Mouse (Mus musculus): ENCODE data around the gene Ccl26. TPM values are rescaled to one million over a fixed set of nuclear protein-coding genes. Genes with fewer than 3 reads are reported as not detected.

Ccl26 gene
- total RNA-seq, 1 experiment, result not detected

DNA sequence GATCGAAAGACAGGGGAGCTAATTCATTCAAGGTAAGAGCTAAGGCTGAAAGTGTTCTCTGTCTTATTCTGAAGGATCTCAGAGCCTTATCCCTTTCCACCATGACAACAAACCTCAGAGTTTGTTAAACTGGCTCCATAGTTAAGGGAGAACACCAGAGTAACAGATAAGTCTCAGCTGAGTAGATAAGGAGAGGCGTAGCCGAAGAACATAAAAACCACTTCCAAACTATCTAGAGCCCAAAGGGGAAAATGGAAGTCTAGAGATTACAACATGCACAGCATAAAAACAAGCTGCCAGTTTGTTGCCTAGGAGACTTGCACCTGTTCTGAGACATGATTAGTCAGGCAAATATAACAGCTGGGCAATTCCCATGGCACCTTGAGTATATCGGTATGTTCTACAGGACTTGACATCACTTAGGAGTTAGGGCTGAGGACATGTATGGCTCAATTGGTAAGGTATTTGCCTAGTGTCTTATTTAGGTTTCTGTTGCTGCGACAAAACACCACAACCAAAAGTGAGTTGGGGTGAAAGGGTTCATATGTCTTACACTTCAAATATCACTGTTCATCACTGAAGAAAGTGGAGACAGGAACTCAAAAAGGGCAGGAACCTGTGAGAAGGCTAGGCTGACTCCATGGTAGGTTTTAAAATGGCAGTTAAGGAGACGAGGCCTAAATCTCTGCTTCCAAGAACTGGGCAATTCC is 4.3 kb upstream of the Ccl26 start:
- Histone ChIP-seq H3K27ac (ENCODE audit: insufficient read depth, low read depth, low read length, poor library complexity, severe bottlenecking) (no peak overlapping the region), H3K4me3 (ENCODE audit: insufficient read depth in 1 of 2, low read depth in 1 of 2, low read length in 2 of 2, poor library complexity in 1 of 2, severe bottlenecking in 1 of 2) (no peak overlapping the region), H3K4me1 (ENCODE audit: control insufficient read depth in 2 of 2, insufficient read depth in 2 of 2, low read length in 2 of 2, poor library complexity in 1 of 2) (no peaks in the 10 kb centered on the region), H3K36me3 (ENCODE audit: control insufficient read depth, insufficient read depth, low read length, poor library complexity, severe bottlenecking) (no peaks in the 10 kb centered on the region), H3K9me3 (ENCODE audit: control insufficient read depth, insufficient read depth, low read depth, low read length) (no peaks in the 10 kb centered on the region), H3K9ac (ENCODE audit: insufficient read depth, low read depth, low read length, poor library complexity, severe bottlenecking) (no peak overlapping the region)
- no peak for DNase-seq (ENCODE audit: low read depth, low spot score)
- TF ChIP-seq ZC3H11A (IDR thresholded peaks at IDR 0.05; ENCODE audit: borderline replicate concordance, low read depth, low read length), result no peak
- no peak for TF ChIP-seq HCFC1 (IDR thresholded peaks at IDR 0.05; ENCODE audit: borderline replicate concordance, insufficient read depth, low read length)
- no peak for TF ChIP-seq MAFK (IDR thresholded peaks at IDR 0.05; ENCODE audit: insufficient read depth, low read depth, low read length)
- no peak for TF ChIP-seq CHD2 (IDR thresholded peaks at IDR 0.05; ENCODE audit: low read depth, low read length)
- TF ChIP-seq ZNF384 (IDR thresholded peaks at IDR 0.05; ENCODE audit: low read depth, low read length), result no peak
- in situ Hi-C loops (cut with MboI; ENCODE audit: low sequenced_read_pairs in 2 of 2, unreplicated experiment in 2 of 2), result no loop called here

DNA sequence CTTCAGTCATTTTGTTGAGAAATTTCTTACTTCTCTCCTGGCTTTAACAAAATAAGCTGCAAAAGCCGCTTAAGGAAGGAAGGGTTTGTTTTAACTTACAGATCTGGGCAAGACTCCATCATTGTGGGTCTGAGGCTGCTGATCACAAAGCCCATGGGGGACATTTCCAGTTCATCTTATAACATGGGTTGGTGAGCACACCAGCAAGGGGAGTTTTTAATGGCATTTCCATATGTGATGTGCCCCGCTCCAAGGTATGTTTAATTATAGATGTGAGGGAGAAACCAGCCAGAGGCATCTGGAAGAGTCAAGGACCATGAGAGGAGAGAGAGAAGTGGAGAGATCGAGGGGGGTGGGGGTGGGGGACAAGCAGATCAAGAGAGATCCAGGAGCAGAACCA is 5.7 kb downstream of the Ccl26 start:
- Histone ChIP-seq H3K9ac (ENCODE audit: insufficient read depth, low read depth, low read length, poor library complexity, severe bottlenecking) (no peak overlapping the region), H3K9me3 (ENCODE audit: control insufficient read depth, insufficient read depth, low read depth, low read length) (peaks cover 4% of the 10 kb centered on the region), H3K4me1 (ENCODE audit: control insufficient read depth in 2 of 2, insufficient read depth in 2 of 2, low read length in 2 of 2, poor library complexity in 1 of 2) (no peaks in the 10 kb centered on the region), H3K36me3 (ENCODE audit: control insufficient read depth, insufficient read depth, low read length, poor library complexity, severe bottlenecking) (no peaks in the 10 kb centered on the region), H3K4me3 (ENCODE audit: insufficient read depth in 1 of 2, low read depth in 1 of 2, low read length in 2 of 2, poor library complexity in 1 of 2, severe bottlenecking in 1 of 2) (no peak overlapping the region), H3K27ac (ENCODE audit: insufficient read depth, low read depth, low read length, poor library complexity, severe bottlenecking) (no peak overlapping the region)
- in situ Hi-C loops (cut with MboI; ENCODE audit: low sequenced_read_pairs in 2 of 2, unreplicated experiment in 2 of 2), result no loop called here
- TF ChIP-seq MAFK (IDR thresholded peaks at IDR 0.05; ENCODE audit: insufficient read depth, low read depth, low read length), result no peak
- TF ChIP-seq CHD2 (IDR thresholded peaks at IDR 0.05; ENCODE audit: low read depth, low read length), result no peak
- no peak for TF ChIP-seq ZNF384 (IDR thresholded peaks at IDR 0.05; ENCODE audit: low read depth, low read length)
- no peak for TF ChIP-seq HCFC1 (IDR thresholded peaks at IDR 0.05; ENCODE audit: borderline replicate concordance, insufficient read depth, low read length)
- no peak for TF ChIP-seq ZC3H11A (IDR thresholded peaks at IDR 0.05; ENCODE audit: borderline replicate concordance, low read depth, low read length)
- DNase-seq (ENCODE audit: low read depth, low spot score), result no peak

DNA sequence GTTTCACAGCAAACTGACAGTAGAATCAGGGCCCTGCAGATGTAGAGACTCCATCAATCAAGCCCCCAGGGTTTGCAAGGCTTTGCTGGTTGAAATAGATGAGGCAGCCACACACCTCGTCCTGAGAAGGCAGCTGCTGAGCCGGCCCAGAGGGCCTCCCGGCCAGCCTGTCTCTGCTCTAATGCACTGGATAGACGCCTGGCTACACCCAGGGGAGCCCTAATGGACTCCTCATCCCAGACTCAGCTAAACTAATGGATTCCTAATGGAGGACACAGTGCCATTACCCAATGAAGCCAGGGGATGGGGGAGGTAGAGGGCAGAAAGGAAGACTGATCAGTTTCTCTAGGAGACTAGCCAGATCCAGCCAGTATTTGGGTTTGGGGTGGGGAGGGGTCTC is 6.3 kb downstream of the Ccl26 start:
- H3K36me3 ChIP-seq (ENCODE audit: control insufficient read depth, insufficient read depth, low read length, poor library complexity, severe bottlenecking), result no peaks in the 10 kb centered on the region
- in situ Hi-C loops (cut with MboI; ENCODE audit: low sequenced_read_pairs in 2 of 2, unreplicated experiment in 2 of 2), result no loop called here
- peaks cover 4% of the 10 kb centered on the region for H3K9me3 ChIP-seq (ENCODE audit: control insufficient read depth, insufficient read depth, low read depth, low read length)
- H3K9ac ChIP-seq (ENCODE audit: insufficient read depth, low read depth, low read length, poor library complexity, severe bottlenecking), result no peak overlapping the region
- H3K4me3 ChIP-seq (ENCODE audit: insufficient read depth in 1 of 2, low read depth in 1 of 2, low read length in 2 of 2, poor library complexity in 1 of 2, severe bottlenecking in 1 of 2), result no peak overlapping the region
- TF ChIP-seq ZC3H11A (IDR thresholded peaks at IDR 0.05; ENCODE audit: borderline replicate concordance, low read depth, low read length), result no peak
- TF ChIP-seq HCFC1 (IDR thresholded peaks at IDR 0.05; ENCODE audit: borderline replicate concordance, insufficient read depth, low read length), result no peak
- no peak for TF ChIP-seq CHD2 (IDR thresholded peaks at IDR 0.05; ENCODE audit: low read depth, low read length)
- TF ChIP-seq ZNF384 (IDR thresholded peaks at IDR 0.05; ENCODE audit: low read depth, low read length), result no peak
- no peak for TF ChIP-seq MAFK (IDR thresholded peaks at IDR 0.05; ENCODE audit: insufficient read depth, low read depth, low read length)
- no peak for DNase-seq (ENCODE audit: low read depth, low spot score)
- H3K27ac ChIP-seq (ENCODE audit: insufficient read depth, low read depth, low read length, poor library complexity, severe bottlenecking), result no peak overlapping the region
- H3K4me1 ChIP-seq (ENCODE audit: control insufficient read depth in 2 of 2, insufficient read depth in 2 of 2, low read length in 2 of 2, poor library complexity in 1 of 2), result no peaks in the 10 kb centered on the region

DNA sequence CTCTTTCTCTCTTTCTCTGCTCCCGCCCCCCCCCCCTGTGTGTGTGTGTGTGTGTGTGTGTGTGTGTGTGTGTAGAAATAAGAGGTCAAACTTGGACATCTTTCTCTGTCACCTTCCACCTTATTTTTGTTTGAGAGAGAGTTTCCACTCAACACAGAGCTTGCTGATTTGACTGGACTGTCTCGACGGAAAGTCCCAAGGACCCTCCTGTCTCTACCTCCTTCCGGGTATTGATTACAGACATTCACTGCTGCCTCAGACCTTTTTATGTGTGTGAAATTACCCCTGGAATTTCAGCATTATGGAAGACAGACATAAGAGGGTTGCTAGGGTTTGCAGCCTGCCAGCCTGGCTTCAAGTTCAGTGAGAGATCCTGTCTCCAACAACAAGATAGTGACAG is 7.1 kb downstream of the Ccl26 start:
- in situ Hi-C loops (cut with MboI; ENCODE audit: low sequenced_read_pairs in 2 of 2, unreplicated experiment in 2 of 2), result no loop called here
- H3K9ac ChIP-seq (ENCODE audit: insufficient read depth, low read depth, low read length, poor library complexity, severe bottlenecking), result no peak overlapping the region
- no peak overlapping the region for H3K27ac ChIP-seq (ENCODE audit: insufficient read depth, low read depth, low read length, poor library complexity, severe bottlenecking)
- H3K4me3 ChIP-seq (ENCODE audit: insufficient read depth in 1 of 2, low read depth in 1 of 2, low read length in 2 of 2, poor library complexity in 1 of 2, severe bottlenecking in 1 of 2), result no peak overlapping the region
- H3K36me3 ChIP-seq (ENCODE audit: control insufficient read depth, insufficient read depth, low read length, poor library complexity, severe bottlenecking), result no peaks in the 10 kb centered on the region
- H3K4me1 ChIP-seq (ENCODE audit: control insufficient read depth in 2 of 2, insufficient read depth in 2 of 2, low read length in 2 of 2, poor library complexity in 1 of 2), result no peaks in the 10 kb centered on the region
- H3K9me3 ChIP-seq (ENCODE audit: control insufficient read depth, insufficient read depth, low read depth, low read length), result peaks cover 4% of the 10 kb centered on the region
- DNase-seq (ENCODE audit: low read depth, low spot score), result no peak
- TF ChIP-seq ZNF384 (IDR thresholded peaks at IDR 0.05; ENCODE audit: low read depth, low read length) (no peak), HCFC1 (IDR thresholded peaks at IDR 0.05; ENCODE audit: borderline replicate concordance, insufficient read depth, low read length) (no peak), ZC3H11A (IDR thresholded peaks at IDR 0.05; ENCODE audit: borderline replicate concordance, low read depth, low read length) (no peak), CHD2 (IDR thresholded peaks at IDR 0.05; ENCODE audit: low read depth, low read length) (no peak), MAFK (IDR thresholded peaks at IDR 0.05; ENCODE audit: insufficient read depth, low read depth, low read length) (no peak)
